Mouse (Mus musculus) G1E (cell line): Measurements from ENCODE around the gene Xdh.

ENCODE experiments used
- CTCF ChIP-seq: IDR thresholded peaks from 2 replicates; pipeline ENCODE4 v1.5.1; 2012; ENCODE audit warnings: low read depth, low read length, inconsistent platforms, mixed read lengths
- GATA1 ChIP-seq: IDR thresholded peaks from 2 replicates; pipeline ENCODE4 v1.6.1; 2012; ENCODE audit warnings: borderline replicate concordance, low read length, inconsistent platforms, mixed read lengths
- GATA2 ChIP-seq: IDR thresholded peaks from 2 replicates; pipeline ENCODE4 v1.6.1; 2012; ENCODE audit warnings: low read depth, low read length, inconsistent platforms, borderline replicate concordance
- POLR2AphosphoS5 ChIP-seq: IDR thresholded peaks from 2 replicates; pipeline ENCODE4 v1.6.1; 2012; ENCODE audit warnings: low read depth, low read length, inconsistent platforms; ENCODE audit not compliant: insufficient replicate concordance
- TAL1 ChIP-seq: conservative IDR thresholded peaks from 2 replicates; pipeline ENCODE4 v1.6.1; 2012; ENCODE audit warnings: low read depth, low read length, inconsistent platforms, mixed read lengths

DNA sequence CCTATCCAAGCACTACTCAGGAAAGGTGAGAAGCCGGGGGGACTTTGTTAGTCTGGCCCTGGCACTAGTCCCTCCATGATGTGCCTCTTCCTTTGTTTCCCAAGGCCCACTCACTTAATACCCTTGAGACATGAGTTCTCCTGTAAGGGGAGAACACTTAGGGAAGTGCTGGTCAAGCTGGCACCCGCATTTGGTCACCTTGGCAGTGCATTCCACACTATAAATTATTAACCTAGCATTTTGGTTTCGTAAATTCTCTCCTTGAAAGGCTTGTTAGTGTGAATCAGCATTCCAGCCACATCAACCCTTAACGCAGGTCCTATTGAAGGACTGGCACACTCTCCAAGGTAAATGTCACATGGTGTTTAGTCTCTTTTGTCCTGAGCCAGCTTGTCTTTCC, 35.9 kb upstream of the Xdh start:
- TF ChIP-seq CTCF (no peak), TAL1 (no peak), POLR2AphosphoS5 (no peak), GATA1 (no peak), GATA2 (no peak)
